Mouse (Mus musculus): ENCODE data around the gene Adamtsl5. TPM values are rescaled to one million over a fixed set of nuclear protein-coding genes. Genes with fewer than 3 reads are reported as not detected.

Adamtsl5 gene
- polyA plus RNA-seq, 1 experiment from 2014 or later: 0.67 TPM

DNA sequence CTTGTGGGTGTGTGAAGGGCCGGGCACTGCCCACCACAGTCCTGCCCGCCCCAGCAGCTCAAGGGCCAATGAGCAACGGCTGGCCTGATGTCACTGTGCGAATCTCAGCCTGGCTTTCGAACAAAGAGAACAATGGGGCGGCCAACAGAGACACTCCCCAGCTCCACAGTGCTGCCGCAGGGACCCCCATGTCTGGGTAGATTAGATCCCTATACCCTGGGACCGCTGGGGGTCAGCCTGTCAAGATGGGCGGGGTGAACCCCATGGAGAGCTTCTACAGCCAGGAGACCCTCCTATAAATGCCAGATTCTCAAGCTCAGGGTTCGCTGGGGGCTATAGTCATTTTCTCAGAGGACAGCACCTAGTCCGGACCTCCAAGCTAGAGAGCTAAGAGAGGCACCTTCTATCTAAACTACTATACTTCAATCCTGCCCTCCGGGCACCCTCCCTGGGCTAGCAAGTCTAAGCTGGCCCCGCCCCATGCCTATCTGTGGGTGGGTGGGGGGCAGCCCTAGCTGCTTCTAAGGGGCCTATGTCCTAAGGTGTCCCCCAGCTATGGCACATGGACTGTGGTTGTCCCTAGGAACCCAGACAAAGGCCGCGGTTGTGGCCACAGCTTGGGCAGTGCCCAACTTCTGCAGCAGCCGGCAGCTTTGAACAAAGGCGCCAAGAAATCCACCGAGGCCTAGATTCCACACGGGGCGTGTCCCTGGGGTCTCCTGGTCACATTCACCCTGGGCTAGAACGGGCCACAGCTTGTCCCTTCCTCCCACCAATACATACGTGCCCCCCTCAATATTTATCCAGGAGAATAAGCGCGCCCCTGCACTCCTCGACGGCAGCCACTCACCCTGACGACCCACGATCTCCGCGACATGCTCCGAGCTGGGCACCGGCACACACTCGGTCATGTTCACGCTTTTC lies 37.9 kb upstream of the Adamtsl5 start:
- Histone ChIP-seq H3K36me3 (replicated peaks) (peaks cover 20% of the 10 kb centered on the region), H3K9me3 (no peaks in the 10 kb centered on the region)

DNA sequence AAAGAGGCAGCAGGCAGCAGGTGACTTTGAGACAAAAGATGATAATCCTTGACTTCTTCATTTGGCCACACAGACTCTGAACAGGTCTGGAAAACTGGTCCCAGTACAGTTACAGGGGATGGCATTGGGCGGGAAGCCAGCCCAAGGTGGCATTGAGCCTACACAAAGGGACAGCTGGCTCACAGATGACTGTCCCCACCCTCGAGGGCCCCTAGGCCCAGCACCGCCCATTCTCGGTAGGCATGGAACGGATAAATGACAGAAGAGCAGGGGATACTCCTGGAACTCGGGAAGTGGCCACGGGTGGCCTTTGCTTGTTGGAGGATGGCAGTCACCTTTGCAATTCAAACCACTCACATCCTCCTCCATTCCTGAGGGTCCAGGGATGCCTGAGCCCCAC lies 37.1 kb upstream of the Adamtsl5 start:
- ATAC-seq (replicated peaks): peak; percentile 0; the same call in 1 of the 2 replicates

More for the DNA sequence above, 37.9 kb upstream of the Adamtsl5 start:
- peak overlapping the region; percentile 99 for H3K9ac ChIP-seq
- ATAC-seq (replicated peaks): peak; percentile 79
- peak overlapping the region; percentile 69 for H3K4me2 ChIP-seq
- WGBS: under 1% methylated on average over 34 of the region's 34 CpGs
- peak overlapping the region; percentile 95 for H3K4me3 ChIP-seq
- H3K27ac ChIP-seq: peak overlapping the region; percentile 96
- H3K27me3 ChIP-seq (replicated peaks): no peaks in the 10 kb centered on the region
- H3K4me1 ChIP-seq: peaks cover 37% of the 10 kb centered on the region

DNA sequence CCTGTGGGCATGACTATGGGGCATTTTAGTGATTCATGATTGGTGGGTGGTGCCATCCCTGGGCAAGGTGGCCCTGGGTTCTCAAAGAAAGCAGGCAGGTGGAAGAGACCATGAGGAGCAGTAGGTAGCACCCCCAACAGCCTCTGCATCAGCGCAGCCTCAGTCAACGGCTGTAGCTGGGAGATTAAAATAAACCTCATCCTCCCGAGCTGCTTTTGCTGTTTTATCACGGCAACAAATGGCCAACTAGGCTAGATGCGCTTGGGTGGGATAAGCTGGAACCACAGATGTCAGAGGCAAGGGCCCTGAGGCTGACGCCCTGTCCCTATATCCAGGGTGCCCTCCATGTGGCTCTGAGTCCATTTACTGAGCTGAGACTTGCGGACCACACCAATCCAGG lies 36.5 kb upstream of the Adamtsl5 start:
- H3K36me3 ChIP-seq (replicated peaks): peaks cover 31% of the 10 kb centered on the region
- ATAC-seq (replicated peaks): no peak
- H3K4me1 ChIP-seq: peaks cover 37% of the 10 kb centered on the region
- peak overlapping the region; percentile 69 for H3K4me2 ChIP-seq
- H3K4me3 ChIP-seq: peak overlapping the region; percentile 95
- H3K9ac ChIP-seq: peak overlapping the region; percentile 99
- H3K9me3 ChIP-seq: no peaks in the 10 kb centered on the region
- H3K27ac ChIP-seq: peak overlapping the region; percentile 96
- no peaks in the 10 kb centered on the region for H3K27me3 ChIP-seq (replicated peaks)
- WGBS: 49% methylated on average over 7 of the region's 7 CpGs

More for the DNA sequence above, 37.1 kb upstream of the Adamtsl5 start:
- H3K4me3 ChIP-seq: peak overlapping the region; percentile 95
- H3K4me1 ChIP-seq: peaks cover 37% of the 10 kb centered on the region
- no peaks in the 10 kb centered on the region for H3K27me3 ChIP-seq (replicated peaks)
- H3K9ac ChIP-seq: peak overlapping the region; percentile 99
- 4% methylated on average over 7 of the region's 7 CpGs for WGBS
- peaks cover 26% of the 10 kb centered on the region for H3K36me3 ChIP-seq (replicated peaks)
- H3K4me2 ChIP-seq: peak overlapping the region; percentile 69
- peak overlapping the region; percentile 96 for H3K27ac ChIP-seq
- H3K9me3 ChIP-seq: no peaks in the 10 kb centered on the region

GRCm38 (mm10) chr10:80384115-80384639 lies 36.0 kb upstream of the Adamtsl5 start:
- no peaks in the 10 kb centered on the region for H3K27me3 ChIP-seq (replicated peaks)
- WGBS: 84% methylated on average over 4 of the region's 4 CpGs
- peaks cover 37% of the 10 kb centered on the region for H3K4me1 ChIP-seq
- peak overlapping the region; percentile 95 for H3K4me3 ChIP-seq
- H3K9ac ChIP-seq: peak overlapping the region; percentile 99
- no peak for ATAC-seq (replicated peaks)
- peaks cover 35% of the 10 kb centered on the region for H3K36me3 ChIP-seq (replicated peaks)
- H3K9me3 ChIP-seq: no peaks in the 10 kb centered on the region
- peak overlapping the region; percentile 96; the same call in 1 of the 2 replicates for H3K27ac ChIP-seq
- H3K4me2 ChIP-seq: peak overlapping the region; percentile 69

DNA sequence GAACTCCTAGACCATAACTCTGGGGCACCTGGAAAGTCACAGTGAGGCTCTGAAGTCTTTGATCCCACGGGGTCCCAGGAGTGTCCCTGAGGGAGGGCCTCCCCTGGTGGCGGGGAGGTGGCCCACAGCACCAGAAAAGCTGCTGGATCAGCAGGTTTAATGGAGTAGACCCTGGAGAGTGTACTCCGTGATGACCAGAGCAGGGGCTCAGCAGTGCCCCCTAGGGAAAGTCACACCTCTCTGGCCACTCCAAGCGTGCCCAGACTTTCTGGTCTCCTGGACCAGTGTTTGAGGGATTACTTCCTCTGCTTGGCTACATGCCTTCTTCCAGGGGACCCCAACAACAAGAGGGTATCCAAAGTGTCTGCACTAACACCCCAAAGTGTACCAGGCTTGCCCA lies 35.2 kb upstream of the Adamtsl5 start:
- H3K9ac ChIP-seq: peak overlapping the region; percentile 22; the same call in 1 of the 2 replicates
- H3K36me3 ChIP-seq (replicated peaks): peaks cover 35% of the 10 kb centered on the region
- H3K27ac ChIP-seq: peak overlapping the region; percentile 17; the same call in 1 of the 2 replicates
- peak overlapping the region; percentile 95 for H3K4me3 ChIP-seq
- 45% methylated on average over 4 of the region's 4 CpGs for WGBS
- H3K4me1 ChIP-seq: peaks cover 36% of the 10 kb centered on the region
- H3K4me2 ChIP-seq: peak overlapping the region; percentile 69
- H3K9me3 ChIP-seq: no peaks in the 10 kb centered on the region
- H3K27me3 ChIP-seq (replicated peaks): no peaks in the 10 kb centered on the region
- ATAC-seq (replicated peaks): no peak

DNA sequence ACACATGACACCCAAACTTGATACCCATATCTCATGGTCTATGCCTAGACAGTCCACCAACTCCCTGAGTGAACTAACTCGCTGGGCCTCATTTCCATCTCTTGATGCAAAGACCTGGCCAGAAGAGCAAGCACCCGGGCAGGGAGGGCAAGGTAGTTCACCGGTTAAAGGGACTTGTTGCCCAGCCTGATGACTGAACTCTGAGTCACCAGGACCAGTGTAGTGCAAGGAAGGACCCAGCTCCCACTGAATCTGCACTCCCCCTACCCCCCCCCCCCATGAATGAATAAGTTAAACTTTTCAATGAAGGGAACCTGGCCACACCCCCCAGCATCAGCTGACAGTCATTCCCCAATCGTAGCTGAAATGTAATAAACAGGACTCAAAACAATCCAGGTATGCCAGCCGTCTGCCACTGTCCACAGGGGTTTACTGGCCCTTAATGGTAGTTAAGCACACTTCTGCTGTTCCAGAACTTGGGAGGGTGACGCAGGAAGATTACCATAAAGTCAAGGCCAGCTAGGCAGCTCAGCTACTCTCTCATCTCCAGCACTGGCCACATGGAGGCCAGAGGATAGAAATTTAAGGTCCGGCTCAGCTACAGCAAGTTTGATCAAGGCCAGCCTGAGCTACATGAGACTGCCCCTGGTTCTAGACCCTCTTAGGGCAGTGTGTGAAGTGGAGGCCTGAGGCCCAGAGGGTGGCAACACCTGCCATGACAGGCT lies 34.6 kb upstream of the Adamtsl5 start:
- no peak overlapping the region for H3K9ac ChIP-seq
- peaks cover 30% of the 10 kb centered on the region for H3K4me1 ChIP-seq
- H3K36me3 ChIP-seq (replicated peaks): peaks cover 35% of the 10 kb centered on the region
- H3K4me3 ChIP-seq: peak overlapping the region; percentile 95
- no peak overlapping the region for H3K27ac ChIP-seq
- H3K4me2 ChIP-seq: peak overlapping the region; percentile 69
- no peaks in the 10 kb centered on the region for H3K9me3 ChIP-seq
- H3K27me3 ChIP-seq (replicated peaks): no peaks in the 10 kb centered on the region
- ATAC-seq (replicated peaks): no peak
- WGBS: 77% methylated on average over 7 of the region's 7 CpGs

DNA sequence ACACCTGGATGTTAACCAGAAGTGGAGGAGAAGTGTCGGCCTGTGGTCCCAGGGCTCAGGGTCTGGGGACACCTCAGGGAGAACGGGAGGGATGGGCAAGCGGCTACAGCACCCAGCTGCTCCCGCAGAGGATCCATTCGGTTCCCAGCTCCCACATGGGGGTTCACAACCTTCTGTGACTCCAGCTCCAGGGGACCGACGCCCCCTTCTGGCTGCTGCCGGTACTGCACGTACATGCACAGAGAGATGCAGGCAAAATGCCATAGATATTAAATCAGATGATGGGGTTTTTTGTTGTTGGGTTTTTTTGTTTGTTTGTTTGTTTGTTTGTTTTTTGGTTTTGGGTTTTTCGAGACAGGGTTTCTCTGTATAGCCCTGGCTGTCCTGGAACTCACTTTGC lies 29.5 kb upstream of the Adamtsl5 start:
- ATAC-seq (replicated peaks): no peak
- Histone ChIP-seq H3K9me3 (no peaks in the 10 kb centered on the region), H3K4me1 (peaks cover 5% of the 10 kb centered on the region), H3K27ac (no peak overlapping the region), H3K27me3 (replicated peaks) (no peaks in the 10 kb centered on the region), H3K9ac (no peak overlapping the region), H3K36me3 (replicated peaks) (peaks cover 30% of the 10 kb centered on the region), H3K4me2 (no peak overlapping the region), H3K4me3 (no peak overlapping the region)
- 52% methylated on average over 10 of the region's 10 CpGs for WGBS

GRCm38 (mm10) chr10:80376160-80376559 lies 27.9 kb upstream of the Adamtsl5 start:
- 1% methylated on average over 7 of the region's 7 CpGs for WGBS
- peaks cover 8% of the 10 kb centered on the region for H3K4me1 ChIP-seq
- H3K27ac ChIP-seq: no peak overlapping the region
- H3K4me3 ChIP-seq: no peak overlapping the region
- H3K4me2 ChIP-seq: no peak overlapping the region
- no peaks in the 10 kb centered on the region for H3K9me3 ChIP-seq
- ATAC-seq (replicated peaks): no peak
- no peak overlapping the region for H3K9ac ChIP-seq
- H3K36me3 ChIP-seq (replicated peaks): peaks cover 15% of the 10 kb centered on the region
- no peaks in the 10 kb centered on the region for H3K27me3 ChIP-seq (replicated peaks)

DNA sequence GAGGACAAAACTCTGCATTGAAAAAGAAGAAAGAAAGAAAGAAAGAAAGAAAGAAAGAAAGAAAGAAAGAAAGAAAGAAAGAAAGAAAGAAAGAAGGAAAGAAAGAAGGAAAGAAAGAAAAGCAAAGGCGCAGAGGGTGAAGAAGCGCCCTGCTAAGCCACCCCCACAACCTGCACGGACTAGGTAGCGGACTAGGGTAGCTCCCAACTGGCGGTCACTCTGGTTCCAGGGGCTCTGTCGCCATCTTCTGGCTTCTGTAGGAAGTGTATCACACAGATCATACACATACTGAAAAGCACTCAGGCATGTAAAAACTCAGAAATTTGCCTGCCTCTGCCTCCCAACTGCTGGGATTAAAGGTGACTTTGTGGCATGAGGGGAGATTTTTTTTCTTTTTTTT lies 25.9 kb upstream of the Adamtsl5 start:
- ATAC-seq (replicated peaks): no peak
- Histone ChIP-seq H3K27me3 (replicated peaks) (no peaks in the 10 kb centered on the region), H3K9me3 (no peaks in the 10 kb centered on the region), H3K4me3 (no peak overlapping the region), H3K4me1 (peaks cover 11% of the 10 kb centered on the region), H3K4me2 (no peak overlapping the region), H3K27ac (no peak overlapping the region), H3K9ac (no peak overlapping the region), H3K36me3 (replicated peaks) (no peaks in the 10 kb centered on the region)
- WGBS: 20% methylated on average over 6 of the region's 6 CpGs

GRCm38 (mm10) chr10:80372706-80373105 lies 24.5 kb upstream of the Adamtsl5 start:
- no peaks in the 10 kb centered on the region for H3K36me3 ChIP-seq (replicated peaks)
- H3K4me2 ChIP-seq: no peak overlapping the region
- no peak overlapping the region for H3K9ac ChIP-seq
- H3K4me1 ChIP-seq: peaks cover 11% of the 10 kb centered on the region
- no peaks in the 10 kb centered on the region for H3K9me3 ChIP-seq
- WGBS: 87% methylated on average over 6 of the region's 6 CpGs
- H3K27me3 ChIP-seq (replicated peaks): no peaks in the 10 kb centered on the region
- no peak overlapping the region for H3K4me3 ChIP-seq
- ATAC-seq (replicated peaks): no peak
- H3K27ac ChIP-seq: no peak overlapping the region

DNA sequence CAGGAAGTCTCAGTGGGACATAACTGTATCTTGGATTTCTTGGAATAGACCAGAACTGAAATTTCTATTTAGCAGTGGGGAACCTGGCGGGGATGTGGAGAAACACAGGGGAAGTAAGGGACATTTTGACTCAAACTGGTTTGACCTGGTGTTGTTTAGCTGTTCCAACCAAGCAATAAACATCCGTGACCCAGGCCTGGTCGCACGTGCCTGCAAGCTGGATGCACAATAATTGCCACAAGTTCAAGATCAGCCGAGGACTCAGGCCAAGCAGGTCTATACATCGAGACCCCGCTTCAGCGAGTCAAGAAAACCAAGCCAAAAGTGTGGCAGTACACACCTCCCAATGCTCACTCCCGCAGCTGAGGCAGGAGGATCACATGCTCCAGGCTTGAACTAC lies 23.8 kb upstream of the Adamtsl5 start:
- H3K27me3 ChIP-seq (replicated peaks): no peaks in the 10 kb centered on the region

More for the DNA sequence above, 23.8 kb upstream of the Adamtsl5 start:
- WGBS: 48% methylated on average over 9 of the region's 9 CpGs
- peak overlapping the region; percentile 26; the same call in 1 of the 2 replicates for H3K4me3 ChIP-seq
- peak overlapping the region; percentile 46 for H3K4me2 ChIP-seq
- no peaks in the 10 kb centered on the region for H3K36me3 ChIP-seq (replicated peaks)
- H3K4me1 ChIP-seq: peaks cover 11% of the 10 kb centered on the region
- ATAC-seq (replicated peaks): no peak
- 0 out of 2 replicates have a peak overlapping the region, but pooled peaks have one; percentile 4 for H3K9ac ChIP-seq
- no peaks in the 10 kb centered on the region for H3K9me3 ChIP-seq
- H3K27ac ChIP-seq: peak overlapping the region; percentile 39; the same call in 1 of the 2 replicates
